ENCODE assay signal across 14 mouse cellular contexts in the genomic region with DNA sequence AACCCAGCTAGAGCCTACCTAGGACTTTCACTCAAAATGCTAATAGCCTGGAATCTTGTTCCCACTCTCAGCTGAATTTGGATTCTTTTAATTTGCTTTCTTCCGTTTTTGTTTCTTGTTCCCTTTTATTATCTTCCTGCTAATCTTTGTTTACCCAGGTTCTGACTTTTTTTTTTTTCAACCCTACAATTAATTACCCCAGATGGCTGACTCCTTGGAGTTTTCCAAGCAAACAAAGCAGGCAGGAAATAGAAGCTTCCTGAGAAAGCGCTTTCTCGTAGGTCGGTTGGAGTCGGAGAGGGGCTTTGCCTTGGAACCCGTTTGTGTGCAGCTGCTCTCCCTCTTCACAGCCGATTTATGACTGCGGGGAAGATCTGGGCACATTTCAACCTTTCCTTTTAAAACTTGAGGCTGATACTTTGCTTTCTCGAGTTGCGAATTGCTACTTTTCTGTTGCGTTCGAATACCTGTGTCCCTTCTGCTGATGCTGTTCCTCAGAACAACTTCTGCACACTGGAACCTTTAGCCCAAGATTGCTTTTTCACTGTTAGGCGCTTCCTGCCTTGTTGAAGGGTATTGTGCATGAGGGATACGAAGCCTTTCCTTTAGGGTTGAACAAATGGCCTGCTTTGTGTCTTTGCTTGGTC. TPM values are rescaled to one million over a fixed set of nuclear protein-coding genes. Genes with fewer than 3 reads are reported as not detected.
DNase-seq lines count a peak whose midpoint lies in the region; ATAC-seq and TF ChIP-seq lines count a peak whose summit lies in the region.
"Had no signal": no experiment of that assay in that cellular context is flagged by ENCODE, and none has a peak within 500 bp of the region (broad histone marks: within the 10 kb centered on the region; RNA-seq: fewer than 3 reads in every experiment).

No protein-coding gene starts in this region.

- no peak for TF ChIP-seq CTCF in midbrain, postnatal 0 days (IDR thresholded peaks at IDR 0.05)

- no peaks in the 10 kb centered on the region; the same call in 1 of the 2 replicates for H3K36me3 ChIP-seq in midbrain, embryonic 11.5 days (ENCODE audit: control insufficient read depth, insufficient read depth, low read length)
- H3K36me3 ChIP-seq in midbrain, postnatal 0 days (ENCODE audit: insufficient read depth, low read length) = peaks cover 3% of the 10 kb centered on the region; the same call in 1 of the 2 replicates
- no peaks in the 10 kb centered on the region for H3K36me3 ChIP-seq in heart, embryonic 11.5 days (ENCODE audit: control insufficient read depth, insufficient read depth, low read length)
- no peaks in the 10 kb centered on the region for H3K36me3 ChIP-seq in stomach, embryonic 15.5 days

- no peak overlapping the region for H3K4me2 ChIP-seq in midbrain, embryonic 11.5 days
- no peak overlapping the region for H3K4me2 ChIP-seq in midbrain, postnatal 0 days (ENCODE audit: low read depth, low read length, poor library complexity, severe bottlenecking)
- H3K4me2 ChIP-seq in heart, embryonic 11.5 days = no peak overlapping the region
- peak overlapping the region; percentile 6; the same call in 1 of the 2 replicates for H3K4me2 ChIP-seq in stomach, embryonic 15.5 days
- H3K4me2 ChIP-seq: liver, embryonic 15.5 days had no signal

- no peak overlapping the region for H3K9ac ChIP-seq in midbrain, embryonic 11.5 days (ENCODE audit: low read length)
- no peak overlapping the region for H3K9ac ChIP-seq in midbrain, postnatal 0 days (replicated peaks; ENCODE audit: low read length, poor library complexity, severe bottlenecking)
- H3K9ac ChIP-seq in heart, embryonic 11.5 days (ENCODE audit: low read depth, low read length) = no peak overlapping the region
- no peak overlapping the region for H3K9ac ChIP-seq in stomach, embryonic 15.5 days
- H3K9ac ChIP-seq: liver, embryonic 15.5 days had no signal

- intact Hi-C loops in left cerebral cortex, postnatal 4 days (cut with DNase I) = no loop called here

- no peak overlapping the region for H3K4me3 ChIP-seq in midbrain, embryonic 11.5 days (ENCODE audit: low read depth, low read length)
- no peak overlapping the region for H3K4me3 ChIP-seq in midbrain, postnatal 0 days (ENCODE audit: low read depth, low read length)
- H3K4me3 ChIP-seq in heart, embryonic 11.5 days (ENCODE audit: low read depth, low read length) = no peak overlapping the region
- no peak overlapping the region for H3K4me3 ChIP-seq in stomach, embryonic 15.5 days (replicated peaks)
- H3K4me3 ChIP-seq: liver, embryonic 15.5 days had no signal

- WGBS in midbrain, embryonic 11.5 days = 69% methylated on average over 14 of the region's 14 CpGs
- WGBS in midbrain, postnatal 0 days = 67% methylated on average over 14 of the region's 14 CpGs
- 48% methylated on average over 14 of the region's 14 CpGs for WGBS in heart, embryonic 11.5 days (ENCODE audit: insufficient replicate concordance)
- WGBS in stomach, embryonic 15.5 days = 27% methylated on average over 14 of the region's 14 CpGs

- H3K27ac ChIP-seq in midbrain, embryonic 11.5 days (ENCODE audit: low read depth, low read length) = no peak overlapping the region
- no peak overlapping the region for H3K27ac ChIP-seq in midbrain, postnatal 0 days (ENCODE audit: low read depth, low read length)
- H3K27ac ChIP-seq in heart, embryonic 11.5 days (ENCODE audit: low read depth, low read length) = peak overlapping the region; percentile 24; the same call in 1 of the 2 replicates
- peak overlapping the region; percentile 68 for H3K27ac ChIP-seq in stomach, embryonic 15.5 days
- H3K27ac ChIP-seq: liver, embryonic 15.5 days had no signal

- peak; percentile 69 for DNase-seq in midbrain, embryonic 11.5 days (ENCODE audit: low spot score, missing footprints)
- DNase-seq in midbrain, postnatal 0 days (ENCODE audit: low spot score) = no peak
- DNase-seq in kidney, postnatal 10 days = peak; percentile 68
- DNase-seq in frontal cortex, postnatal 10 days (ENCODE audit: low spot score in 2 of 2) = no peak
- no peak for DNase-seq in left cerebral cortex, postnatal 4 days
- DNase-seq: cerebellum, postnatal 25 days; right cerebral cortex, postnatal 4 days had no signal

- H3K9me3 ChIP-seq in midbrain, embryonic 11.5 days (ENCODE audit: control insufficient read depth, low read length) = no peaks in the 10 kb centered on the region
- no peaks in the 10 kb centered on the region for H3K9me3 ChIP-seq in midbrain, postnatal 0 days (ENCODE audit: low read length)
- no peaks in the 10 kb centered on the region for H3K9me3 ChIP-seq in heart, embryonic 11.5 days (replicated peaks; ENCODE audit: control insufficient read depth, low read length)
- H3K9me3 ChIP-seq in stomach, embryonic 15.5 days = no peaks in the 10 kb centered on the region
- H3K9me3 ChIP-seq: liver, embryonic 15.5 days had no signal

- H3K4me1 ChIP-seq in midbrain, embryonic 11.5 days (ENCODE audit: control insufficient read depth, insufficient read depth, low read length) = no peaks in the 10 kb centered on the region
- H3K4me1 ChIP-seq in midbrain, postnatal 0 days (ENCODE audit: insufficient read depth, low read length) = no peaks in the 10 kb centered on the region
- H3K4me1 ChIP-seq in heart, embryonic 11.5 days (ENCODE audit: control insufficient read depth, insufficient read depth, low read length) = peaks cover 3% of the 10 kb centered on the region; the same call in 1 of the 2 replicates
- 0 out of 2 replicates have a peak, but pooled peaks cover 9% of the 10 kb centered on the region for H3K4me1 ChIP-seq in stomach, embryonic 15.5 days
- H3K4me1 ChIP-seq: liver, embryonic 15.5 days had no signal

- ATAC-seq in midbrain, embryonic 11.5 days (ENCODE audit: low FRiP score) = no peak
- ATAC-seq in midbrain, postnatal 0 days (ENCODE audit: low FRiP score) = no peak
- ATAC-seq in heart, embryonic 11.5 days (replicated peaks; ENCODE audit: insufficient number of reproducible peaks, low FRiP score, low TSS enrichment) = no peak
- no peak for ATAC-seq in stomach, embryonic 15.5 days (ENCODE audit: insufficient read depth, low FRiP score, low read depth)
- no peak for ATAC-seq in erythroid progenitor cell, adult 5-6 weeks (replicated peaks; ENCODE audit: low FRiP score, poor library complexity, severe bottlenecking)
- ATAC-seq: forebrain, embryonic 14.5 days had no signal

- H3K27me3 ChIP-seq in midbrain, embryonic 11.5 days (ENCODE audit: control insufficient read depth, insufficient read depth, low read length) = no peaks in the 10 kb centered on the region
- no peaks in the 10 kb centered on the region for H3K27me3 ChIP-seq in midbrain, postnatal 0 days (ENCODE audit: insufficient read depth, low read length)
- H3K27me3 ChIP-seq in heart, embryonic 11.5 days (ENCODE audit: control insufficient read depth, insufficient read depth, low read length) = no peaks in the 10 kb centered on the region
- H3K27me3 ChIP-seq in stomach, embryonic 15.5 days (replicated peaks) = no peaks in the 10 kb centered on the region

RNA-seq across cellular contexts. Expression of gene Rpl26, which starts 10.3 kb away (rescaled TPM):
- 841 and 881 TPM in 2 replicates for polyA plus RNA-seq in midbrain, embryonic 11.5 days (2014; fragmentation: Nextera tagmentation; extraction: Ambion mirVana)
- total RNA-seq in midbrain, postnatal 0 days (2014; rRNA removed) = 1,124 and 1,179 TPM in 2 replicates
- 561 and 573 TPM in 2 replicates for polyA plus RNA-seq in midbrain, postnatal 0 days (2015; fragmentation: Nextera tagmentation; extraction: Ambion mirVana)
- 719 and 795 TPM in 2 replicates for polyA plus RNA-seq in heart, embryonic 11.5 days (2014; fragmentation: Nextera tagmentation; extraction: Ambion mirVana)
- 1,013 and 1,066 TPM in 2 replicates for polyA plus RNA-seq in stomach, embryonic 15.5 days (2015; fragmentation: Nextera tagmentation; extraction: Ambion mirVana)
- 896 and 989 TPM in 2 replicates for total RNA-seq in erythroid progenitor cell, adult 5-6 weeks (2015; ENCODE audit: low replicate concordance)
- 751 and 992 TPM in 2 replicates for total RNA-seq in erythroid progenitor cell, adult 5-6 weeks (2017; ENCODE audit: low replicate concordance)
- 100 to 1,000 TPM; 866 to 875 TPM for total RNA-seq in left cerebral cortex, postnatal 4 days (2021)

RNA-seq across cellular contexts. Expression of gene Odf4, which starts 15.2 kb away (rescaled TPM):
- polyA plus RNA-seq in midbrain, embryonic 11.5 days (2014; fragmentation: Nextera tagmentation; extraction: Ambion mirVana) = not detected in 2 replicates
- total RNA-seq in midbrain, postnatal 0 days (2014; rRNA removed) = 1.5 and 4.3 TPM in 2 replicates
- polyA plus RNA-seq in midbrain, postnatal 0 days (2015; fragmentation: Nextera tagmentation; extraction: Ambion mirVana) = 0.52 and 2.2 TPM in 2 replicates
- not detected in 2 replicates for polyA plus RNA-seq in heart, embryonic 11.5 days (2014; fragmentation: Nextera tagmentation; extraction: Ambion mirVana)
- polyA plus RNA-seq in stomach, embryonic 15.5 days (2015; fragmentation: Nextera tagmentation; extraction: Ambion mirVana) = not detected in 2 replicates
- total RNA-seq in erythroid progenitor cell, adult 5-6 weeks (2015; ENCODE audit: low replicate concordance) = not detected in 2 replicates
- total RNA-seq in erythroid progenitor cell, adult 5-6 weeks (2017; ENCODE audit: low replicate concordance) = not detected in 2 replicates
- 1 to 10 TPM in 1 of 2 experiments, under 1 TPM in 1; 0.72 to 1.7 TPM for total RNA-seq in left cerebral cortex, postnatal 4 days (2021)
- total RNA-seq: heart, postnatal 10 days; layer of hippocampus, adult 18-20 months had no signal
- polyA plus RNA-seq: forebrain, embryonic 14.5 days; liver, embryonic 15.5 days had no signal

RNA-seq across cellular contexts. Expression of gene Rnf222, which starts 23.3 kb away (rescaled TPM):
- polyA plus RNA-seq in midbrain, embryonic 11.5 days (2014; fragmentation: Nextera tagmentation; extraction: Ambion mirVana) = 0.04 and 0.07 TPM in 2 replicates
- total RNA-seq in midbrain, postnatal 0 days (2014; rRNA removed) = 0.11 TPM in 1 of 2 replicates, not detected in the other
- not detected in 2 replicates for polyA plus RNA-seq in midbrain, postnatal 0 days (2015; fragmentation: Nextera tagmentation; extraction: Ambion mirVana)
- polyA plus RNA-seq in heart, embryonic 11.5 days (2014; fragmentation: Nextera tagmentation; extraction: Ambion mirVana) = 0.11 and 0.18 TPM in 2 replicates
- 0.22 and 0.64 TPM in 2 replicates for polyA plus RNA-seq in stomach, embryonic 15.5 days (2015; fragmentation: Nextera tagmentation; extraction: Ambion mirVana)
- not detected in 2 replicates for total RNA-seq in erythroid progenitor cell, adult 5-6 weeks (2015; ENCODE audit: low replicate concordance)
- not detected in 2 replicates for total RNA-seq in erythroid progenitor cell, adult 5-6 weeks (2017; ENCODE audit: low replicate concordance)
- total RNA-seq in left cerebral cortex, postnatal 4 days (2021) = not detected
- total RNA-seq: layer of hippocampus, adult 18-20 months had no signal
- polyA plus RNA-seq: forebrain, embryonic 14.5 days had no signal

RNA-seq across cellular contexts. Expression of gene Ndel1, which starts 40.0 kb away (rescaled TPM):
- polyA plus RNA-seq in midbrain, embryonic 11.5 days (2014; fragmentation: Nextera tagmentation; extraction: Ambion mirVana) = 47.6 and 49.6 TPM in 2 replicates
- 88.0 and 114 TPM in 2 replicates for total RNA-seq in midbrain, postnatal 0 days (2014; rRNA removed)
- polyA plus RNA-seq in midbrain, postnatal 0 days (2015; fragmentation: Nextera tagmentation; extraction: Ambion mirVana) = 106 and 112 TPM in 2 replicates
- polyA plus RNA-seq in heart, embryonic 11.5 days (2014; fragmentation: Nextera tagmentation; extraction: Ambion mirVana) = 52.5 and 59.9 TPM in 2 replicates
- 78.7 and 80.4 TPM in 2 replicates for polyA plus RNA-seq in stomach, embryonic 15.5 days (2015; fragmentation: Nextera tagmentation; extraction: Ambion mirVana)
- 21.6 and 40.7 TPM in 2 replicates for total RNA-seq in erythroid progenitor cell, adult 5-6 weeks (2015; ENCODE audit: low replicate concordance)
- 60.1 and 74.4 TPM in 2 replicates for total RNA-seq in erythroid progenitor cell, adult 5-6 weeks (2017; ENCODE audit: low replicate concordance)
- 10 to 100 TPM; 75.9 to 81.6 TPM for total RNA-seq in left cerebral cortex, postnatal 4 days (2021)

RNA-seq across cellular contexts. Expression of gene Arhgef15, which starts 45.6 kb away (rescaled TPM):
- 3.7 and 4.2 TPM in 2 replicates for polyA plus RNA-seq in midbrain, embryonic 11.5 days (2014; fragmentation: Nextera tagmentation; extraction: Ambion mirVana)
- total RNA-seq in midbrain, postnatal 0 days (2014; rRNA removed) = 23.3 and 50.8 TPM in 2 replicates
- 27.6 and 34.3 TPM in 2 replicates for polyA plus RNA-seq in midbrain, postnatal 0 days (2015; fragmentation: Nextera tagmentation; extraction: Ambion mirVana)
- polyA plus RNA-seq in heart, embryonic 11.5 days (2014; fragmentation: Nextera tagmentation; extraction: Ambion mirVana) = 9.0 and 12.3 TPM in 2 replicates
- polyA plus RNA-seq in stomach, embryonic 15.5 days (2015; fragmentation: Nextera tagmentation; extraction: Ambion mirVana) = 8.5 and 8.8 TPM in 2 replicates
- total RNA-seq in erythroid progenitor cell, adult 5-6 weeks (2015; ENCODE audit: low replicate concordance) = not detected in 2 replicates
- not detected in 2 replicates for total RNA-seq in erythroid progenitor cell, adult 5-6 weeks (2017; ENCODE audit: low replicate concordance)
- total RNA-seq in left cerebral cortex, postnatal 4 days (2021) = 10 to 100 TPM; 17.6 to 19.9 TPM

Comparison
In these comparisons a context has a peak if more than half of its experiments do, and no peak if none do; other contexts are left out.
1. DNase-seq: peak in midbrain, embryonic 11.5 days (single experiment) and kidney, postnatal 10 days (single experiment); none in midbrain, postnatal 0 days (single experiment), frontal cortex, postnatal 10 days (0 of 2) and left cerebral cortex, postnatal 4 days (single experiment).
2. H3K27ac ChIP-seq: peak in heart, embryonic 11.5 days (single experiment) and stomach, embryonic 15.5 days (single experiment); none in midbrain, embryonic 11.5 days (single experiment) and midbrain, postnatal 0 days (single experiment).